Mouse (Mus musculus): Measurements from ENCODE around the gene Olfr550. TPM values are rescaled to one million over a fixed set of nuclear protein-coding genes. Genes with fewer than 3 reads are reported as not detected.
A peak's percentile ranks its signal among the peaks of the same experiment; 100 is the strongest.

Gene Olfr550
- polyA plus RNA-seq (2015; fragmentation: Nextera tagmentation; extraction: Ambion mirVana) = not detected in 2 replicates

DNA sequence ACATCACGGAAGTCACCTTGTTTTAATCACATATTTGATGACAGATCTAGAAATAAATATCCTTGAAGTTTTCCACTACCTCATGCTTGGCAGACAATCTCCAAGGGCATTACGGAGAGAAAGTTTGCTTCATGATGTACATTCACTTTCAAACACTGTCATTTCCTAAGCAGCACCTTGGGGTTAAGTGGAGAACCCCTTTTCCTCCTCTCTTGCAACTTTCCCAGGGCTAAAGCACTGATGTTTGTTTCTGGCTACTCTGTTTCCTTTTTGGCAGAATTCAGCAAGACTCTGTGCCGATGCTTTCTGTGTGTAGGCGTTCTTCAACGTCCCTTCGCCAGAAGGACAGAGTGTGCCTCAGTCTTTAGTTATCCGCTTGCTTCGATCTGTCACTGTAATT is at the start of gene Olfr550:
Olfr550 (plus strand) TSS at position 301 of the 400 bp plus-strand sequence.
- H3K9ac ChIP-seq = no peak within 1 kb of the TSS
- no peaks in the 10 kb centered on the region for H3K9me3 ChIP-seq
- no peak within 1 kb of the TSS for H3K4me3 ChIP-seq
- H3K36me3 ChIP-seq = no peaks in the 10 kb centered on the region
- H3K27ac ChIP-seq (replicated peaks) = no peak within 1 kb of the TSS
- 80% methylated on average over 8 of the region's 8 CpGs for WGBS
- H3K4me1 ChIP-seq = no peaks in the 10 kb centered on the region
- no peak within 1 kb of the TSS for H3K4me2 ChIP-seq
- no peak for ATAC-seq (ENCODE audit: extremely low read depth, insufficient number of reproducible peaks, low FRiP score, low TSS enrichment)
- no peaks in the 10 kb centered on the region for H3K27me3 ChIP-seq (replicated peaks)

- Histone ChIP-seq H3K27me3 (replicated peaks) (no peaks in the 10 kb centered on the region), H3K4me1 (no peaks in the 10 kb centered on the region), H3K9ac (no peak overlapping the region), H3K36me3 (no peaks in the 10 kb centered on the region), H3K4me2 (no peak overlapping the region), H3K4me3 (no peak overlapping the region), H3K27ac (replicated peaks) (no peak overlapping the region), H3K9me3 (no peaks in the 10 kb centered on the region)
- WGBS = 71% methylated on average over 1 of the region's 1 CpGs
- no peak for ATAC-seq (ENCODE audit: extremely low read depth, insufficient number of reproducible peaks, low FRiP score, low TSS enrichment)
Observed at GRCm38 (mm10) chr7:102529052-102529451, 42.2 kb upstream of the Olfr550 start.

- 62% methylated on average over 1 of the region's 1 CpGs for WGBS
- no peaks in the 10 kb centered on the region for H3K4me1 ChIP-seq
- no peak within 1 kb of the TSS for H3K27ac ChIP-seq (replicated peaks)
- H3K4me2 ChIP-seq = no peak within 1 kb of the TSS
- ATAC-seq (ENCODE audit: extremely low read depth, insufficient number of reproducible peaks, low FRiP score, low TSS enrichment) = no peak
- H3K36me3 ChIP-seq = no peaks in the 10 kb centered on the region
- H3K9me3 ChIP-seq = no peaks in the 10 kb centered on the region
- no peaks in the 10 kb centered on the region for H3K27me3 ChIP-seq (replicated peaks)
- no peak within 1 kb of the TSS for H3K4me3 ChIP-seq
- no peak within 1 kb of the TSS for H3K9ac ChIP-seq
Observed at GRCm38 (mm10) chr7:102534449-102534848, 36.8 kb upstream of the Olfr550 start, which contains the start of gene Olfr547. Gene Olfr547, plus strand, starts transcription at chr7:102534749.

DNA sequence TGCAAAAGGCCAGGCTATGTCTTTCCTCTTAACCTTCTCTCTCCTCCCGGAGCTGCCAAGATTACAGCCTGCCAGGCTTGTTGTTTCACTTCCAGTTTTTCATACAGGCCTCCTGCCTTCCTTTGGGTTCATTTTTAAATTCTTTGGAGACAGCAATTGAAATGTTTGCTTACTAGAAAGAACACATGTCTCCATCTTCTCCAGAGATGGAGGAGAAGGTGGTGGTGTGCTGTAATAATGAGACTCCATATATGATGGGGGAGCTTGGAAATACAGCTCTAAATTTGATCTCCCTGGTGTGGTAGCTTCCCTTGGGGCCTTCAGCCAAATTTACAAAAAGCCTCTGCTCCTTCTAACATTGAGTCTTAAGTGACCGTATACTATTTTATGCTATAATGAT is 30.6 kb upstream of the Olfr550 start, which contains the start of gene Olfr548-ps1:
Olfr548-ps1 (plus strand) TSS at position 301 of the 400 bp plus-strand sequence.
- WGBS = 73% methylated on average over 2 of the region's 2 CpGs
- Histone ChIP-seq H3K36me3 (no peaks in the 10 kb centered on the region), H3K27ac (replicated peaks) (no peak within 1 kb of the TSS), H3K4me1 (no peaks in the 10 kb centered on the region), H3K9ac (no peak within 1 kb of the TSS), H3K9me3 (no peaks in the 10 kb centered on the region), H3K27me3 (replicated peaks) (no peaks in the 10 kb centered on the region), H3K4me2 (no peak within 1 kb of the TSS), H3K4me3 (no peak within 1 kb of the TSS)
- no peak for ATAC-seq (ENCODE audit: extremely low read depth, insufficient number of reproducible peaks, low FRiP score, low TSS enrichment)

DNA sequence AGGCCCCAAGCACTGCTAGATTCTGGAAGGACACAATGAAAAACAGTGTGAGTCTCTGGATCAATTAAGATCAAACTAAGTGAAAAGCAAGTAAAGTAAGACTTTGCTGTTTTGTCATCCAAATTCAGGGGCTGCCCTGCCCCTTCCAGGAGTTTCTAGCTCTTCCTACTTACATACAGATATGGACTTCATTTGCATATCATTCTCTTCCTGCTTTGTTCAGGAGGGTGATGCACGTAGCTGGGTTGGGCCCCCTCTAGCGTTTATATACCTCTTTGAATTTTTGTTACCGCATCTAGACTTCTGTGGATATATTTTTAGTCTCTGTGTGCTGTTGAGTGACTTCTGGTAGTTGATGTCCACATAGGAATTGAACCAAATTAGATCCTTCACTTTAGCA is 30.0 kb upstream of the Olfr550 start:
- H3K36me3 ChIP-seq = no peaks in the 10 kb centered on the region
- no peaks in the 10 kb centered on the region for H3K27me3 ChIP-seq (replicated peaks)
- H3K27ac ChIP-seq (replicated peaks) = no peak overlapping the region
- no peak overlapping the region for H3K4me3 ChIP-seq
- H3K4me1 ChIP-seq = no peaks in the 10 kb centered on the region
- no peak for ATAC-seq (ENCODE audit: extremely low read depth, insufficient number of reproducible peaks, low FRiP score, low TSS enrichment)
- H3K9me3 ChIP-seq = no peaks in the 10 kb centered on the region
- H3K4me2 ChIP-seq = no peak overlapping the region
- 37% methylated on average over 3 of the region's 3 CpGs for WGBS
- no peak overlapping the region for H3K9ac ChIP-seq

DNA sequence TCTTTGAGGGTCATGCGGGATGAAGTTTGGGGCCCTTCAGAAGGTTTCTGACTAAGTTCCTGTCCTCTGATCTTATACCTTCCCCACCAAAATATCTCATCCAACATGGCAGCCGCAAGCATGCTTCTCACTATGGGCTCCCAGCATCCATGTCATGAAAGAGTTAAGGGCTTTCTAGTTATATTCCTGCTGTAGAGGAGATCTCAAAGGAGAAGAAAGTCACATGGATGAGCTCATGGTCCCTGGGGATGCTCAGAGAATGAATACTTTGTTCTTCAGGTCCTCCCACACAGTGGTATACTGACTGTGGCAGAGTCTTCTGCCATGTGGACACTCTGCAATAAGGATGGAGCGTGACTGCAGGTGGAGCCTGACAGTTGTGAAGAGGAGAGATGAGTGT is 21.7 kb upstream of the Olfr550 start, which contains the start of gene Olfr549:
Olfr549 (plus strand) TSS at position 301 of the 400 bp plus-strand sequence.
- no peak within 1 kb of the TSS for H3K4me2 ChIP-seq
- no peaks in the 10 kb centered on the region for H3K36me3 ChIP-seq
- WGBS = 83% methylated on average over 3 of the region's 3 CpGs
- no peak within 1 kb of the TSS for H3K27ac ChIP-seq (replicated peaks)
- no peak within 1 kb of the TSS for H3K4me3 ChIP-seq
- H3K4me1 ChIP-seq = no peaks in the 10 kb centered on the region
- no peak for ATAC-seq (ENCODE audit: extremely low read depth, insufficient number of reproducible peaks, low FRiP score, low TSS enrichment)
- no peaks in the 10 kb centered on the region for H3K9me3 ChIP-seq
- H3K9ac ChIP-seq = no peak within 1 kb of the TSS
- no peaks in the 10 kb centered on the region for H3K27me3 ChIP-seq (replicated peaks)

DNA sequence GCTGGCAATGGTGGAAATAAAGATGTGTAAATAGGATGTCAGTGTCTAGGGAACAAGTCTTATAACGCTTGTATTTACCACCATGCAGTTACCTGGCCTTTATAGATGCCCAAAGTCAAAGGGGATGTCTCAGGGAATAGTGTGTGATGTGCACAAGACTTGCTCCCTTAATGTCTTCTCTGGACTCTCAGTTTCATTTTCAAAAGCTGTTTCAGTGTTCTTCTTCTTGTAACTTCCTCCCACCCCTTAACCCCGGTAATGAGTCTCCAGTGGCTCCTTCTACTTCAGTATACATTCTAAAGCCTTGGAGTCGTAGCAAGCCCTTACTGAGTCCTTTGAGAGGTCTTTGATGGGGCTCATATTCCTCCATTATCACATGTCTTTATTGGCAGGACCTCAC is 18.0 kb upstream of the Olfr550 start:
- Histone ChIP-seq H3K4me3 (no peak overlapping the region), H3K9me3 (no peaks in the 10 kb centered on the region), H3K9ac (no peak overlapping the region), H3K36me3 (no peaks in the 10 kb centered on the region), H3K4me1 (no peaks in the 10 kb centered on the region), H3K4me2 (no peak overlapping the region), H3K27ac (replicated peaks) (no peak overlapping the region), H3K27me3 (replicated peaks) (no peaks in the 10 kb centered on the region)
- WGBS = 74% methylated on average over 3 of the region's 3 CpGs
- no peak for ATAC-seq (ENCODE audit: extremely low read depth, insufficient number of reproducible peaks, low FRiP score, low TSS enrichment)

GRCm38 (mm10) chr7:102564999-102565997 is 5.9 kb upstream of the Olfr550 start, which contains the start of gene Trim21:
Gene Trim21, minus strand, starts transcription at chr7:102565486.
- Histone ChIP-seq H3K4me1 (peaks cover 8% of the 10 kb centered on the region), H3K4me2 (peak within 1 kb of the TSS; percentile 81), H3K9ac (peak within 1 kb of the TSS; percentile 83), H3K36me3 (peaks cover 1% of the 10 kb centered on the region; the same call in 1 of the 2 replicates), H3K27me3 (replicated peaks) (no peaks in the 10 kb centered on the region), H3K4me3 (peak within 1 kb of the TSS; percentile 64), H3K9me3 (no peaks in the 10 kb centered on the region), H3K27ac (replicated peaks) (0 out of 2 replicates have a peak within 1 kb of the TSS, but pooled peaks have one; percentile 14)
- 21% methylated on average over 10 of the region's 10 CpGs for WGBS
- peak; percentile 82; the same call in 1 of the 2 replicates for ATAC-seq (ENCODE audit: extremely low read depth, insufficient number of reproducible peaks, low FRiP score, low TSS enrichment)

DNA sequence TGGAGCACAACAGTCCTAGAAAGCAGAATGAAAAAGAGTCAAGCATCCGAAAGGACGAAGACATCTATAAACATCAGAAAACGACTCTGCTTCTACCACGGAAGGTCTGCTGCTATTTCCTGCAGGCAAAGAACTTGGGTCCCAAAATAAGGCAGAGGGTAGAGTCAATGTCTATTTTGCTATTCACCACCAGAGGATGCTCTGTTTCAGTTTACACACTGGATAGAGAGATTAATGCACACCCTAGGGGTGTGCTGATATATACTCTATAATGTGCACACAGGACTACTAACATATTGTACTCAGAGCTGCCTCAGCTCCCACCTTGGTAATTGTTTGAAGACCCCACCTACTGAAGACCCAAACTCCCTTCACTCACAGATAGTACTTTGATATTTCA is 5.0 kb upstream of the Olfr550 start:
- no peak overlapping the region for H3K4me2 ChIP-seq
- H3K9me3 ChIP-seq = no peaks in the 10 kb centered on the region
- WGBS = 84% methylated on average over 4 of the region's 4 CpGs
- H3K27me3 ChIP-seq (replicated peaks) = no peaks in the 10 kb centered on the region
- H3K4me1 ChIP-seq = peaks cover 8% of the 10 kb centered on the region
- no peak for ATAC-seq (ENCODE audit: extremely low read depth, insufficient number of reproducible peaks, low FRiP score, low TSS enrichment)
- no peak overlapping the region for H3K9ac ChIP-seq
- H3K4me3 ChIP-seq = no peak overlapping the region
- no peaks in the 10 kb centered on the region for H3K36me3 ChIP-seq
- H3K27ac ChIP-seq (replicated peaks) = no peak overlapping the region

DNA sequence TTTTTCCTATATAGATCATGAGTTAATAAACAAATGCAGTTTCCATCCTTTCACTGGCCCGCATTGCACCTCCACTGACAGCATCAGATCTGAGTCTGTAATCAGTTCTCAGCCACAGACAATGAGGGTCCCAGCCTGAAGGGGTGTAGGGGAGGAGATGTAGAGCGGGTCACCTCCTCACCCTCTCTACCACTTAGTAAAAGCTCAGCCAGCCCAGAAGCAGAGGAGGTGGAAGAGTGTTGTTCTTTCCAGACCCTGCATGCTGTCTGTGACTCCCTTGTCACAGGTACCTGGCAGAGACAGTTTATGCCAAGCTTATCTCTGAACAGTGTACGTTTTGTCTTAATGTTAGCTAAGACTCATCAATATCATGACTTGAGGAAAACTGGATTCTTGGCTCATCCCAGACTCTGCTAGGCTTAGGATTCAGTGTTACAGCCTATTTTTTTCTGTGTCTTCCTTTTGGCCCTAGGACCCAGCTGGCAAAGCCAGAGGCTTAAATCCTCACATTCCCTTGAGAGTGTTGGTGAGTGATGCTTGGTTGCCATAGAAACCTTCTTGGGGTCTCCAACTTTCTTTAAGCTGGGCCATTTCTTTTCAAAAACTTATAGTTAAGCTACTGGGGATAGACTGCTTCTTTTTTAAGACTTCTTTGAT is 2.1 kb downstream of the Olfr550 start:
- Histone ChIP-seq H3K9ac (no peak overlapping the region), H3K27ac (replicated peaks) (no peak overlapping the region), H3K4me1 (no peaks in the 10 kb centered on the region), H3K4me2 (no peak overlapping the region), H3K27me3 (replicated peaks) (no peaks in the 10 kb centered on the region), H3K36me3 (no peaks in the 10 kb centered on the region), H3K4me3 (no peak overlapping the region), H3K9me3 (no peaks in the 10 kb centered on the region)
- no peak for ATAC-seq (ENCODE audit: extremely low read depth, insufficient number of reproducible peaks, low FRiP score, low TSS enrichment)
- whole genome bisulfite sequencing = 60% methylated on average over 3 of the region's 3 CpGs

DNA sequence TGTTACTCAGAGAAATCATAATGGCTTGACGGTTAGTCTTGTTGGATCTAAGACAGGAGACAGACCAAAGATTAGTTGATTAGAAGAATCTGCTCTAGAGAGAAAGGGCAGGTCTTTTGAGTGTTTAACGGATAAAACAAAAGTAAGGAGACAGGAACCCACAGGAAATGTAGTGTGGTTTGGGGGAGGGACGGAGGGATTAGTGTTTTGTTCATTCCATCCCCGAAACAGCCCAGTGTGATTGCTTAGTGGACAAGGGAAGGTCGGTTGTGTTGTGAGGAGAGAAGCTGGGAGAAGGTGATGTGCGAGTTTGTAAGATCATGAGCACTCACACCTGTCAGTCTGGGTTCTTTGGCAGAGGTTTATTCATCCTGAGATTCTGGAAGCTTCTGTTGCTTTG is 4.8 kb downstream of the Olfr550 start:
- Histone ChIP-seq H3K36me3 (no peaks in the 10 kb centered on the region), H3K9me3 (no peaks in the 10 kb centered on the region), H3K9ac (no peak overlapping the region), H3K27ac (replicated peaks) (no peak overlapping the region), H3K27me3 (replicated peaks) (no peaks in the 10 kb centered on the region), H3K4me2 (no peak overlapping the region), H3K4me3 (no peak overlapping the region), H3K4me1 (no peaks in the 10 kb centered on the region)
- WGBS = 60% methylated on average over 6 of the region's 6 CpGs
- no peak for ATAC-seq (ENCODE audit: extremely low read depth, insufficient number of reproducible peaks, low FRiP score, low TSS enrichment)
